Comparison of ENCODE assay signal across 9 mouse cellular contexts in genomic region chr6:85856194-85856678, GRCm38 (mm10). TPM values are rescaled to one million over a fixed set of nuclear protein-coding genes. Genes with fewer than 3 reads are reported as not detected.
A peak's percentile ranks its signal among the peaks of the same experiment; 100 is the strongest.
DNase-seq lines count a peak whose midpoint lies in the region; ATAC-seq lines count a peak whose summit lies in the region.
"Had no signal": no experiment of that assay in that cellular context is flagged by ENCODE, and none has a peak within 500 bp of the region (broad histone marks: within the 10 kb centered on the region; RNA-seq: fewer than 3 reads in every experiment).

No protein-coding gene starts in this region.

- ATAC-seq in heart, embryonic 11.5 days (replicated peaks; ENCODE audit: insufficient number of reproducible peaks, low FRiP score, low TSS enrichment) = no peak
- no peak for ATAC-seq in megakaryocyte progenitor cell, adult 5-6 weeks (replicated peaks; ENCODE audit: poor library complexity)

- no peaks in the 10 kb centered on the region for H3K27me3 ChIP-seq in heart, embryonic 11.5 days (ENCODE audit: control insufficient read depth, insufficient read depth, low read length)
- H3K27me3 ChIP-seq: embryonic facial prominence, embryonic 13.5 days had no signal

- 63% methylated on average over 1 of the region's 1 CpGs for WGBS in heart, embryonic 11.5 days (ENCODE audit: insufficient replicate concordance)

- no peaks in the 10 kb centered on the region for H3K9me3 ChIP-seq in heart, embryonic 11.5 days (replicated peaks; ENCODE audit: control insufficient read depth, low read length)
- H3K9me3 ChIP-seq: embryonic facial prominence, embryonic 13.5 days had no signal

- no peak overlapping the region for H3K27ac ChIP-seq in heart, embryonic 11.5 days (ENCODE audit: low read depth, low read length)
- H3K27ac ChIP-seq: embryonic facial prominence, embryonic 13.5 days had no signal

- no peak overlapping the region for H3K4me2 ChIP-seq in heart, embryonic 11.5 days
- H3K4me2 ChIP-seq: embryonic facial prominence, embryonic 13.5 days had no signal

- H3K9ac ChIP-seq in heart, embryonic 11.5 days (ENCODE audit: low read depth, low read length) = no peak overlapping the region
- H3K9ac ChIP-seq: embryonic facial prominence, embryonic 13.5 days had no signal

- no peak overlapping the region for H3K4me3 ChIP-seq in heart, embryonic 11.5 days (ENCODE audit: low read depth, low read length)
- H3K4me3 ChIP-seq: embryonic facial prominence, embryonic 13.5 days had no signal

- intact Hi-C loops in gastrocnemius, postnatal 14 days (cut with DNase I; ENCODE audit: low total_unique reads) = no loop called here

- DNase-seq in heart, adult 11 months = peak; percentile 99
- peak; percentile 80 for DNase-seq in adrenal gland, postnatal 25 days
- DNase-seq in gastrocnemius, postnatal 14 days = peak; percentile 48
- peak; percentile 64 to 66 for DNase-seq in kidney, postnatal 4 days
- peak; percentile 29 for DNase-seq in lung, postnatal 25 days (ENCODE audit: low spot score)
- DNase-seq in thymus, postnatal 36 days = no peak

- H3K36me3 ChIP-seq in heart, embryonic 11.5 days (ENCODE audit: control insufficient read depth, insufficient read depth, low read length) = no peaks in the 10 kb centered on the region
- H3K36me3 ChIP-seq: embryonic facial prominence, embryonic 13.5 days had no signal

- H3K4me1 ChIP-seq in heart, embryonic 11.5 days (ENCODE audit: control insufficient read depth, insufficient read depth, low read length) = no peaks in the 10 kb centered on the region
- H3K4me1 ChIP-seq: embryonic facial prominence, embryonic 13.5 days had no signal

RNA-seq across cellular contexts. Expression of gene Nat8f2, which starts 12.7 kb away (rescaled TPM):
- polyA plus RNA-seq in heart, embryonic 11.5 days (2014; fragmentation: Nextera tagmentation; extraction: Ambion mirVana) = not detected in 2 replicates
- total RNA-seq in adrenal gland, postnatal 25 days (2021) = 3.0 and 3.7 TPM in 2 replicates
- total RNA-seq in gastrocnemius, postnatal 14 days (2021) = under 1 TPM; 0.24 to 0.27 TPM
- total RNA-seq in megakaryocyte progenitor cell, adult 5-6 weeks (2015) = not detected in 2 replicates
- not detected in 2 replicates for total RNA-seq in megakaryocyte progenitor cell, adult 5-6 weeks (2017)
- polyA plus RNA-seq: embryonic facial prominence, embryonic 13.5 days had no signal

RNA-seq across cellular contexts. Expression of gene Nat8, which starts 24.4 kb away (rescaled TPM):
- polyA plus RNA-seq in heart, embryonic 11.5 days (2014; fragmentation: Nextera tagmentation; extraction: Ambion mirVana) = not detected in 2 replicates
- 2.0 and 4.5 TPM in 2 replicates for total RNA-seq in adrenal gland, postnatal 25 days (2021)
- not detected for total RNA-seq in gastrocnemius, postnatal 14 days (2021)
- total RNA-seq in megakaryocyte progenitor cell, adult 5-6 weeks (2015) = not detected in 2 replicates
- not detected in 2 replicates for total RNA-seq in megakaryocyte progenitor cell, adult 5-6 weeks (2017)
- polyA plus RNA-seq: embryonic facial prominence, embryonic 13.5 days had no signal

RNA-seq across cellular contexts. Expression of gene Nat8f5, which starts 35.5 kb away (rescaled TPM):
- polyA plus RNA-seq in heart, embryonic 11.5 days (2014; fragmentation: Nextera tagmentation; extraction: Ambion mirVana) = not detected in 2 replicates
- 2.6 and 6.1 TPM in 2 replicates for total RNA-seq in adrenal gland, postnatal 25 days (2021)
- total RNA-seq in gastrocnemius, postnatal 14 days (2021) = under 1 TPM in 1 of 2 experiments, not detected in 1; 0.35 TPM
- total RNA-seq in megakaryocyte progenitor cell, adult 5-6 weeks (2015) = not detected in 2 replicates
- total RNA-seq in megakaryocyte progenitor cell, adult 5-6 weeks (2017) = not detected in 2 replicates
- polyA plus RNA-seq: embryonic facial prominence, embryonic 13.5 days had no signal

RNA-seq across cellular contexts. Expression of gene Nat8f6, which starts 35.5 kb away (rescaled TPM):
- polyA plus RNA-seq in heart, embryonic 11.5 days (2014; fragmentation: Nextera tagmentation; extraction: Ambion mirVana) = not detected in 2 replicates
- total RNA-seq in adrenal gland, postnatal 25 days (2021) = 1.8 and 3.2 TPM in 2 replicates
- total RNA-seq in gastrocnemius, postnatal 14 days (2021) = not detected
- total RNA-seq in megakaryocyte progenitor cell, adult 5-6 weeks (2015) = not detected in 2 replicates
- total RNA-seq in megakaryocyte progenitor cell, adult 5-6 weeks (2017) = not detected in 2 replicates
- polyA plus RNA-seq: embryonic facial prominence, embryonic 13.5 days had no signal

RNA-seq across cellular contexts. Expression of gene Nat8f4, which starts 48.4 kb away (rescaled TPM):
- polyA plus RNA-seq in heart, embryonic 11.5 days (2014; fragmentation: Nextera tagmentation; extraction: Ambion mirVana) = 1.6 and 2.3 TPM in 2 replicates
- 13.8 and 22.7 TPM in 2 replicates for total RNA-seq in adrenal gland, postnatal 25 days (2021)
- under 1 TPM; 0.33 to 0.74 TPM for total RNA-seq in gastrocnemius, postnatal 14 days (2021)
- total RNA-seq in megakaryocyte progenitor cell, adult 5-6 weeks (2015) = 0.05 and 0.27 TPM in 2 replicates
- total RNA-seq in megakaryocyte progenitor cell, adult 5-6 weeks (2017) = 0.62 and 1.8 TPM in 2 replicates

Comparison
In these comparisons a context has a peak if more than half of its experiments do, and no peak if none do; other contexts are left out.
1. DNase-seq: peak in heart, adult 11 months (single experiment), adrenal gland, postnatal 25 days (single experiment), gastrocnemius, postnatal 14 days (single experiment), kidney, postnatal 4 days (2 of 2) and lung, postnatal 25 days (single experiment); none in thymus, postnatal 36 days (0 of 2).